Mouse (Mus musculus): ENCODE data around the gene Pnpla7.

DNA sequence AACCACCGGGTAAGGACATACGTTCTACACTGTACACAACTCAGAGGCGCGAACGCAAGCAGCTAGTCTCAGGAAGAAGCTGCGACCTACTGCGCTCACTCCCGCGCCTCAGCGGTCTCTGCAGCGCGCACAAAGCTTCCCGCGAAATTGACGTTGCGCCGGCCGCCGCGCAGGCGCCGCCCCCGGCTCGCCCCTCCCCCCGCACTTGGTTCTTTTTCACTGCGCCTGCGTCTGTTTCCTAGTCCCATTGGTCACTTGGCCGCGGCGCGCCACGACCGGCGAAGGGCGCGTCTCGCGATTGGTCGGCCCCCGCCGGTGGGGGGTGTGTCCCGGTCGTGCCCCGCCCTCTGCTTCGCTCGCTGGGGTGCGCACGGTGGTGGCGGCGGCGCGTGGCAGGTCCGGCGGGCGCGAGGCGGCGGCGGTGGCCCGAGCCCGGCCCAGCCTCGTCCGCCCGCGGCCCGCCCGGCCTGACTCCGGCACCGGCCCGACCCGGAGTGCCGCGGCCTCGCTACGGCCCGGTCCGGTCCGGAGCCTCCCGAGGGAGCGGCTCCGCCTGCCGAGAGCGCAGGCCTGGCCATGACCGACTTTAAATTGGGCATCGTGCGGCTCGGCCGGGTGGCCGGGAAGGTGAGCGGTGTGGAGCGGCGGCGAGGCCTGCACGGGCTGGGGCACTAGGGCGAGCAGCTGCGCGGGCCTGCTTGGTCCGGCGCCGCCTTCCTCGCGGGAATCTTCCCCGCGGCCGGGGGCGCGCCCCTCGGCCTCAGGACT lies 26.2 kb upstream of the Pnpla7 start, which contains the start of gene Zmynd19:
- TF ChIP-seq CTCF (IDR thresholded peaks at IDR 0.05; ENCODE audit: control insufficient read depth, insufficient read depth, insufficient read length) (no peak), MYOG (IDR thresholded peaks at IDR 0.05; ENCODE audit: control insufficient read depth, extremely low read depth, insufficient read length) (no peak), FOSL1 (IDR thresholded peaks at IDR 0.05; ENCODE audit: insufficient read depth, low read length, poor library complexity, severe bottlenecking) (no peak)
